Mouse (Mus musculus): Measurements from ENCODE around the gene Taf6l.
A peak's percentile ranks its signal among the peaks of the same experiment; 100 is the strongest.

Gene Taf6l

GRCm38 (mm10) chr19:8786008-8786781 lies at the start of gene Taf6l:
TSS of gene Taf6l (minus strand) at chr19:8786417.
- peak; percentile 89 for DNase-seq (ENCODE audit: extremely low spot score, low spot score)

- DNase-seq (ENCODE audit: extremely low spot score, low spot score): no peak
These were observed 46.8 kb upstream of the Taf6l start for GRCm38 (mm10) chr19:8832971-8833370.

DNA sequence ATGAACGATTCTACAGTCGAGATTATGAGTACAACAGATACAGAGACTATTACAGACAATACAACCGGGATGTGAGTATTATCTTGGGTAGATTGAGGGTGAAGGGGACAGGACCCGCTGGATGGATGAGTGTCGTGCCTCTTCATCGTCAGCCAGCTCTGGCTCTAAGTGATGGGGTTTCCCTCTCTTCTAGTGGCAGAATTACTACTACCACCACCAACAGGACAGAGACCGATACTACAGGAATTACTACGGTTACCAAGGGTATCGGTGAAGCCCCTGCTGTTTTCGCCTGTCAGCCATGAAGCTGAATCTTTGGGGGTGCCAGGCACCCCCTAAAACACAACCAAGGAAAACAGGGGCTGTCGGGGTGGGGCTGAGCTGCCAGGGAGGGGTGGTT lies 45.0 kb upstream of the Taf6l start:
- DNase-seq (ENCODE audit: extremely low spot score, low spot score): no peak

GRCm38 (mm10) chr19:8830664-8831063 lies 44.4 kb upstream of the Taf6l start:
- DNase-seq (ENCODE audit: extremely low spot score, low spot score): no peak

DNA sequence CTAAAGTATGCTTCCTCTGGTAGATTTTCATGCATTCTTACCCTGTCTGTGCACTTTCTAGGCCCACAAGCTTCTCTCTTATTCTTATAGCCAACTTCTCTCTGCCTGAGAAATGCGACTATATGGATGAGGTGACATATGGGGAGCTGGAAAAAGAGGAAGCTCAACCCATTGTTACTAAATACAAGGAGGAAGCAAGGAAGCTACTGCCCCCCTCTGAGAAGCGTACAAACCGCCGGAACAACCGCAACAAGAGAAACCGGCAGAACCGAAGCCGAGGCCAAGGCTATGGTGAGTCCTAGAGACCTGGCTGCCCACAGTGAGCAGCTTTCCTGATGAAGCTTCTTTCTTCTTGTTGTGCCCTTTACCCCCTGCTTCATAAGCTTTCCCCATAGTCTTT lies 43.4 kb upstream of the Taf6l start, which contains the start of gene AC129217.1:
Gene AC129217.1, plus strand, starts transcription at position 114 of the 400 bp plus-strand sequence.
- no peak for DNase-seq (ENCODE audit: extremely low spot score, low spot score)

- no peak for DNase-seq (ENCODE audit: extremely low spot score, low spot score)
These were observed 36.5 kb upstream of the Taf6l start for GRCm38 (mm10) chr19:8822696-8823095.

- DNase-seq (ENCODE audit: extremely low spot score, low spot score): no peak
These were observed 34.9 kb upstream of the Taf6l start for GRCm38 (mm10) chr19:8821146-8821545.

GRCm38 (mm10) chr19:8820424-8820956 lies 34.3 kb upstream of the Taf6l start:
- peak; percentile 52 for DNase-seq (ENCODE audit: extremely low spot score, low spot score)

DNA sequence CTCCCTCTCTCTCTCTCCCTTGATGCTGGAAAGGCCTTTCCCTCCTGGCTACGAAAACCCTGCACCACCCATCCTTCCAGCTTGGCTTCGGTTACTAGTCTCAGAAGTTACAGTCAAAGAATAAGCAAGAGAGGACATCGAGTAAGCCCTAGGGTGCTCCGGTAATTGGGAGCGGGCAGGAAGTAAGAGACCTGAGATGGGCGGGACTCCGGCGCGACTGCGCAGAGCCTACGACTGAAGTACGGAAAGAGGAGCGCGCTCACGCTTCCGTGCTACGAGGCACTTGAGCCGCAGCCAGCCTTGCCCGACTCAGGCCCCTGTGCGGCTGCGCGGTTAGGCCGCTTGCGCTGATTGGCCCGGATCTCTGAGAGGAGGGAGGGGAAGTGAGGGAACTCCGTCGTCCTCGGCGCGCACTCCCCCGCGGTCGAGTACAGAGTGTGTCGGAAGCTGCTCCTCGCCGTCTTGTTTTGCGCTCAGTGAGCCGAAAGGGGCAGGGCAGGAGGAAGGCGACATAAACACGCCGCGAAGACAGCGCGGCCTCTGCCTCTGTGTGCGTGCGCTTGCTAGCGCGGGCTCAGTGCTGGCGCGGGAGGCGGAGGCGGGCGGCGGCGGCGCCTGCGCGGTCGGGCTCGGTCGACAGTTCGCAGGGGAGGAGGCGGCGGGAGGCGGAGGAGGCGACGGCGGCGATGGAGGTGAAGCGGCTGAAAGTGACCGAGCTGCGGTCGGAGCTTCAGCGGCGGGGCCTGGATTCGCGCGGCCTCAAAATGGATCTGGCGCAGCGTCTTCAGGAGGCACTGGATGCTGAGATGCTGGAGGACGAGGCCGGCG lies 33.6 kb upstream of the Taf6l start, which contains the start of gene Hnrnpul2:
Gene Hnrnpul2, plus strand, starts transcription at position 415 of the 828 bp plus-strand sequence.
- DNase-seq (ENCODE audit: extremely low spot score, low spot score): peak; percentile 96

- DNase-seq (ENCODE audit: extremely low spot score, low spot score): peak; percentile 93
These were observed 32.8 kb upstream of the Taf6l start, which contains the start of gene Ttc9c for GRCm38 (mm10) chr19:8818801-8819595. TSS of gene Ttc9c (minus strand) at chr19:8819333.

- DNase-seq (ENCODE audit: extremely low spot score, low spot score): no peak
These were observed 32.1 kb upstream of the Taf6l start for GRCm38 (mm10) chr19:8818301-8818798.

DNA sequence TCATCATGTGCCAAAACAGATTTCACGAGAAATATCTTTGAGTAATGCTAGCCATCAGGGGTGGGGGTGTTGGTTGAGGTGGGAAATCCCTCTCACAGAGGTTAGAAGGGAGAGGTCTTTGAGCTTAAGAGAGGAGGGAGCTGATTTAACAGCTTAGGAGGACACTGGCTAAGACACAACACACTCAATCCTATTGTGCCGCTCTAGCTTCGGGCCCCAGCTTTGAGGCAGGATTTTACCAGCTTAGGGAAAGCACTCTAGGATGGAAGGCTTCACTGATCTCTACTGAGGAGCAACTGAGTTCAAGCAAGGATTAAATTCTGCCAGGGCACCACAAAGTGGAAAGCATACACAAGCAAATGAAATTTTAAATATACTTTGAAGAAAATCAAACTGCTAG lies 30.8 kb upstream of the Taf6l start:
- no peak for DNase-seq (ENCODE audit: extremely low spot score, low spot score)

DNA sequence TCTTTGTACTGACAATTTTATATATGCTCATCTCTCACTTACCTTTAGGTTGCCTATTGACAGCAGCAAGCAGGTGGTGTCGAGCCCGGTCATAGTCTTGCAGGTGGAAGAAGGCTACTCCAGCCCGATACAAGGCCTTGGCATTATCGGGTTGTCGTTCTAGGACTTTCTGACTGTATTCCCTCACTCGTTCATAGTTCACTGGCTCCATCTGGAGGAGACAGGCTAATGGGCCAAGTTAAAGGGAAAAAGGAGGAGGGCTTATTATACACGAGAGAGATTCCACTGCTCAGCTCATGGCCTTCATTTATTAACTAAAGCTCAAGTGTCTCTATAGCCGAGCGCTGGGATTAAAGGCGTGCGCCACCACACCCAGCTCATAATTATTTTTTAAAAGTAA lies 29.6 kb upstream of the Taf6l start:
- DNase-seq (ENCODE audit: extremely low spot score, low spot score): no peak

DNA sequence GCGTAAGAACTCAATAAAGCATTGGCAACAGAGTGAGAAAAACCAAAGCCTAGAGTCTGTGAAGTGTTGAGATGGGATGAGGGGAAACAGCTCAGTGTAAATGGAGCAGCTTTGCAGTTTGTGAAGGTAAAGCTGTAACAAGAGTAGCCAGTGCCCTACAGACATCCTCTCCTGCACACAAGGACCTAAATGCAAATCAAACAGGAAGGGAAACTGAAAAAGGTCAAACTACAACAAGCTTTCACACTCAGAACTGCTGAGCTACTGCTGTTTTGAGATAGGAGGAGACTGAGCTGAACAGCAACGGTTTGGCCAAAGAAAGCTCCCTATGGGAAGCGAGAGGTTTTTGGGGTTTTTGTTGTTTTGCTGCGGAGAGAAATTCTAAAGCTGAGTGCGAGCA lies 20.6 kb upstream of the Taf6l start:
- no peak for DNase-seq (ENCODE audit: extremely low spot score, low spot score)

- DNase-seq (ENCODE audit: extremely low spot score, low spot score): no peak
These were observed 17.9 kb upstream of the Taf6l start for GRCm38 (mm10) chr19:8803879-8804660.

GRCm38 (mm10) chr19:8803204-8803780 lies 17.1 kb upstream of the Taf6l start:
- no peak for DNase-seq (ENCODE audit: extremely low spot score, low spot score)

DNA sequence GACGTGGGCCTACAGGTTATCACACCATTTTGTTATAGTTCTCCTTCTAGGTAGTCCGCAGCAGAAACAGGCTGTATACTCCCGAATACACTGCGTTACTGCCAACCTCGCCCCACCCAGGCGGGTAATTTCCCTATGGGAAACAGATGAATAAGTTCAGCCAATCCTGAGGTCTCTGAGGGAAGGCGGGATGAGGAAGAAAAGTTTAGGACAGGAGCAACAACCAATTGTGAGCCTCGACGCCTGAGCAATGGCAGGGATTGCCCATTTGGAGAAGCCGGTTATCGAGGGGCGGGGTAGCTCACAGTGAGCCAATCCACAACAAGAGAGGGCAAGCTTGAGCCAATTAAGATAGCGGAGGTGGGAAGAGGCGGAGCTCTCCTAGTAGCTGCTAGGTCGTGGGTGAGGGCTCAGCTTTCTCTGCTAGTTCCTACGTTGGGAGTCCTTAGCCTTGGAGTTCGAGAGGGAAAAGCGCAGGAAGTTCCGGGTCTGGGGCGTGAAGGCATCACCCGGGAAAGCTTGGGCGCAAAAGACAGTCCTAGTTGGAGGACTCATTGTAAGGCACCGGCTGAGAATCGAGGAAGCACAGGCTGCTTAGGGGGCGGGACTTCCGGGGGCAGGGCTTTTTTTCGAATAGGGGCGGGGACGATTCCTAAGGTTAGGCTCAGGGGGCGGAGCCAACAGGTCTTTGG lies 16.1 kb upstream of the Taf6l start, which contains the start of gene Zbtb3:
Gene Zbtb3, plus strand, starts transcription at position 426 of the 692 bp plus-strand sequence.
- DNase-seq (ENCODE audit: extremely low spot score, low spot score): peak; percentile 92

DNA sequence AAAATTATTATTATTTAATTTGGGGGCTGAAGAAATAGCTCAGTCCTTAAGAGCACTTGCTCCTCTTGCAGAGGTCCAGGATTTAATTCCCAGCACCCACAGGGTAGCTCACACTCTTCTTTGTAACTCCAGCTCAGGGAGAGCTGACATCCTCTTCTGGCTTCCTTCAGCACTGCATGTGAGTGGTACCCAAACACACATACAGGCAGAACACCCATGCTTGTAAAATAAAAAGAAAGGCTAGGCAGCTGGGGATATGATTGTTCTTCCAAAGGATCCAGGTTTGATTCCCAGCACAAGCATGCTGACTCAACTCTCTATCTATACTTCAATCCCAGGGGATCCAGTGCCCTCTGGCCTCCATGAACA lies 12.7 kb upstream of the Taf6l start:
- no peak for DNase-seq (ENCODE audit: extremely low spot score, low spot score)

GRCm38 (mm10) chr19:8798264-8798946 lies 12.2 kb upstream of the Taf6l start, which contains the start of gene Polr2g:
TSS of gene Polr2g (minus strand) at chr19:8798577.
- peak; percentile 83 for DNase-seq (ENCODE audit: extremely low spot score, low spot score)

All from neural tube, embryonic 10.5 days (tissue).